Mouse (Mus musculus): Measurements from ENCODE around the gene Bcl2l11.

GRCm38 (mm10) chr2:128086996-128087526 is 38.8 kb upstream of the Bcl2l11 start:
- TF ChIP-seq CTCF (conservative IDR thresholded peaks at IDR 0.05; ENCODE audit: low read length) = no peak
- no peak for TF ChIP-seq NANOG (IDR thresholded peaks at IDR 0.05; ENCODE audit: borderline replicate concordance, low read length)
- no peak for TF ChIP-seq POU5F1 (IDR thresholded peaks at IDR 0.05; ENCODE audit: borderline replicate concordance, low read length)

Data from E14TG2a.4 (cell line).